Mouse (Mus musculus): ENCODE results near the gene Gm7247. TPM values are rescaled to one million over a fixed set of nuclear protein-coding genes. Genes with fewer than 3 reads are reported as not detected.

Gene Gm7247
- not detected in 2 replicates for polyA plus RNA-seq (2012; rRNA removed)

DNA sequence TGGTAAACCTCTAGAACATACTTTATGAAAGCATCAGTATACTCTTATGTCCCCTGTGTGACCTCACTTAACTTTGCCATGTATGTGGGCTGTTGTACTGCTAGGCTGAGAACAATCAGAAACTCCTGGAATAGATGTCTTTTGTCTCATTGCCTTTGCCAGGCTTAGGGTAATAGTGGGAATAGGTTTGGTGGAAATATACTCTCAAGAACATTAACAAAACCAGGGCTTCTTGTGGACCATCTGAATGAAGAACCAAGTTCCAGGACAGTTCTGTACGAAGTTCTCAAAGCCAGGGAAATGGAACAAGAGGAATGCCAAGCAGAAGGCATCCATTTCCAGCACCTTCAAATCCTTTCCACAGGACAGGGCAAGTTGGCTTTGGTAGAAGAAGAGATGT is at the start of gene Gm7247:
Gm7247 (plus strand) TSS at position 301 of the 400 bp plus-strand sequence.
- H3K36me3 ChIP-seq (ENCODE audit: control insufficient read depth, insufficient read depth, low read length): no peaks in the 10 kb centered on the region
- WGBS: 83% methylated on average over 1 of the region's 1 CpGs
- no peak within 1 kb of the TSS for H3K27ac ChIP-seq (ENCODE audit: insufficient read depth, low read depth, low read length)
- TF ChIP-seq CTCF (conservative IDR thresholded peaks at IDR 0.05; ENCODE audit: insufficient read depth, insufficient read length, low read depth, low read length) (no peak), POLR2A (IDR thresholded peaks at IDR 0.05; ENCODE audit: low read depth, low read length) (no peak)
- no peaks in the 10 kb centered on the region for H3K4me1 ChIP-seq (ENCODE audit: control insufficient read depth, insufficient read depth, low read length)
- DNase-seq: no peak
- no peak within 1 kb of the TSS for H3K4me3 ChIP-seq (ENCODE audit: insufficient read depth, low read depth, low read length)
- H3K27me3 ChIP-seq (replicated peaks; ENCODE audit: control insufficient read depth, insufficient read depth, low read length): peaks cover 1% of the 10 kb centered on the region

GRCm38 (mm10) chr14:51324001-51324400 is 37.6 kb upstream of the Gm7247 start:
- 30% methylated on average over 1 of the region's 1 CpGs for WGBS

DNA sequence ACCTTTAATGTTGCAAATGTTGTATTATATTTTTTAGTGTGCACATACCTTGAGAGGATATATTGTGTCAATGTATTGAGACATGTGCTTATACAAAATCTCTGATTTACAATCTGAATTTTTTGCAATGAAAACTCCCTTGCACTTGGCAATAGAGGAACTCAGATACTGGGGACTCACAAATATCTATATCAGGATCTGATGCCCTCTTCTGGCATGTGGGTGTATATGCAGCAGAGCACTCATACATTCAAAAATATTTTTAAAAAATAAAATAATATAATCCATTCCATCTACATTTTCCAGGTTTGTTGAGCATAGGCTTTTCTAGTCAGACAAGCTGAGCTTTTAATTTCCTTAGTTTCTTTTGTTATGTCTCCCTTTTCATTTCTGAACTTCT is 15.5 kb upstream of the Gm7247 start:
- Histone ChIP-seq H3K27ac (ENCODE audit: insufficient read depth, low read depth, low read length) (no peak overlapping the region), H3K4me1 (ENCODE audit: control insufficient read depth, insufficient read depth, low read length) (no peaks in the 10 kb centered on the region), H3K4me3 (ENCODE audit: insufficient read depth, low read depth, low read length) (no peak overlapping the region), H3K36me3 (ENCODE audit: control insufficient read depth, insufficient read depth, low read length) (no peaks in the 10 kb centered on the region), H3K27me3 (replicated peaks; ENCODE audit: control insufficient read depth, insufficient read depth, low read length) (no peaks in the 10 kb centered on the region)
- TF ChIP-seq POLR2A (IDR thresholded peaks at IDR 0.05; ENCODE audit: low read depth, low read length) (no peak), CTCF (conservative IDR thresholded peaks at IDR 0.05; ENCODE audit: insufficient read depth, insufficient read length, low read depth, low read length) (no peak)
- no peak for DNase-seq

More at GRCm38 (mm10) chr14:51324001-51324400, 37.6 kb upstream of the Gm7247 start:
- Histone ChIP-seq H3K27me3 (replicated peaks; ENCODE audit: control insufficient read depth, insufficient read depth, low read length) (no peaks in the 10 kb centered on the region), H3K4me1 (ENCODE audit: control insufficient read depth, insufficient read depth, low read length) (no peaks in the 10 kb centered on the region), H3K27ac (ENCODE audit: insufficient read depth, low read depth, low read length) (no peak overlapping the region), H3K36me3 (ENCODE audit: control insufficient read depth, insufficient read depth, low read length) (no peaks in the 10 kb centered on the region), H3K4me3 (ENCODE audit: insufficient read depth, low read depth, low read length) (no peak overlapping the region)
- TF ChIP-seq CTCF (conservative IDR thresholded peaks at IDR 0.05; ENCODE audit: insufficient read depth, insufficient read length, low read depth, low read length) (no peak), POLR2A (IDR thresholded peaks at IDR 0.05; ENCODE audit: low read depth, low read length) (no peak)
- no peak for DNase-seq

DNA sequence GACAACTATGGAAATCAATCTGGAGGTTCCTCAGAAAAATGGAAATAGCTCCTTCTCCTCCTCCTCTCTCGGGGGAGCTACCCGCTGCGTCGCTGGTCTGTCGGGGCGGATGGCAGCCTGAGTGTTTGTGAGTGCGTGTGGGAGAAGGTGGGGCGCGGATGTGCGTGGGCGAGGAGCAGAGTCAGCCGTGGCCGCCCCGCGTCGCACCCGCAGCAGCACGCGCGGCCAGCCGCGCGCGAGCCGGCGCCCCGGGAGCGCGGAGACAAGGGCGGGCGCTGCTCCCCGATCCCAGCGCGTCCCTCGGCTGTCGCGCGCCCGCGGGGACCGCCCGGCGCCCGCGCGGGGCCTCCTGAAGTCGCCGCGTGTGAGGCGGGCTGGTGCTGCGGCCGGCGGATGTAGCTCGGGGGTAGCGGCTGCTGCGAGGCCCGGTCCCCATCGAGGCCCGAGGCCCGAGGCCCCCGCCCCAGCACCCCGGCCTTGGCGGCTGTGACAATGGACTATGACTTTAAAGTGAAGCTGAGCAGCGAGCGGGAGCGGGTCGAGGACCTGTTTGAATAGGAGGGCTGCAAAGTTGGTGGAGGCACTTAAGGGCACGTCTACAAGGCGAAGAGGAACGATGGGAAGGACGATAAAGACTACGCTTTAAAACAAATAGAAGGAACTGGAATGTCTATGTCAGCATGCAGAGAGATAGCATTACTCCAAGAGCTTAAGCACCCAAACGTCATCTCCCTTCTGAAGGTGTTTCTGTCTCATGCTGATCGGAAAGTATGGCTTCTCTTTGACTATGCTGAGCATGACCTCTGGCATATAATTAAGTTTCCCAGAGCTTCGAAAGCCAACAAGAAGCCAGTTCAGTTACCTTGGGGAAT is 3.2 kb upstream of the Gm7247 start:
- Histone ChIP-seq H3K27ac (ENCODE audit: insufficient read depth, low read depth, low read length) (no peak overlapping the region), H3K27me3 (replicated peaks; ENCODE audit: control insufficient read depth, insufficient read depth, low read length) (peaks cover 1% of the 10 kb centered on the region), H3K4me3 (ENCODE audit: insufficient read depth, low read depth, low read length) (peak overlapping the region; percentile 11; the same call in 1 of the 2 replicates), H3K4me1 (ENCODE audit: control insufficient read depth, insufficient read depth, low read length) (no peaks in the 10 kb centered on the region), H3K36me3 (ENCODE audit: control insufficient read depth, insufficient read depth, low read length) (no peaks in the 10 kb centered on the region)
- no peak for TF ChIP-seq POLR2A (IDR thresholded peaks at IDR 0.05; ENCODE audit: low read depth, low read length)
- TF ChIP-seq CTCF (conservative IDR thresholded peaks at IDR 0.05; ENCODE audit: insufficient read depth, insufficient read length, low read depth, low read length): no peak
- DNase-seq: no peak
- WGBS: 4% methylated on average over 74 of the region's 75 CpGs

DNA sequence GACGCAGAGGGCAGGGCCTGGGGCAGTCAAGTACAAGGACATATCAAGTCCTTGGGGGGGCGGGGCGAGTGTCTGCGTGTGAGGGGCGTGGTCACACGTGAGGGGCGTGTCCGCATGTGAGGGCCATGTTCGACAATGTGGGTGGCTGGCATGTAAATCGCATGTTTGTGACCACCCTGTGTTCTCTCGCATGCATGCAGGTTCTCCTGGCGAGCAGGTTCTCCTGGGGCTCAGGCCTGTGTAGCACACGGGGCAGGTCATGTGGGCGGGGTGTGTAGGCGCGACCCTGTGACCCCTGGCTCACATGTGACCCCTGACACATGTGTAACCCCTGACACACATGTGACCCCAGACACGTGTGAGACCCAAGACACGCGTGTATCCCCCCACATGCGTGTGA is 21.2 kb downstream of the Gm7247 start:
- Histone ChIP-seq H3K36me3 (ENCODE audit: control insufficient read depth, insufficient read depth, low read length) (no peaks in the 10 kb centered on the region), H3K27ac (ENCODE audit: insufficient read depth, low read depth, low read length) (no peak overlapping the region), H3K27me3 (replicated peaks; ENCODE audit: control insufficient read depth, insufficient read depth, low read length) (no peaks in the 10 kb centered on the region), H3K4me1 (ENCODE audit: control insufficient read depth, insufficient read depth, low read length) (no peaks in the 10 kb centered on the region), H3K4me3 (ENCODE audit: insufficient read depth, low read depth, low read length) (no peak overlapping the region)
- no peak for DNase-seq
- 98% methylated on average over 20 of the region's 20 CpGs for WGBS
- no peak for TF ChIP-seq CTCF (conservative IDR thresholded peaks at IDR 0.05; ENCODE audit: insufficient read depth, insufficient read length, low read depth, low read length)
- TF ChIP-seq POLR2A (IDR thresholded peaks at IDR 0.05; ENCODE audit: low read depth, low read length): no peak

DNA sequence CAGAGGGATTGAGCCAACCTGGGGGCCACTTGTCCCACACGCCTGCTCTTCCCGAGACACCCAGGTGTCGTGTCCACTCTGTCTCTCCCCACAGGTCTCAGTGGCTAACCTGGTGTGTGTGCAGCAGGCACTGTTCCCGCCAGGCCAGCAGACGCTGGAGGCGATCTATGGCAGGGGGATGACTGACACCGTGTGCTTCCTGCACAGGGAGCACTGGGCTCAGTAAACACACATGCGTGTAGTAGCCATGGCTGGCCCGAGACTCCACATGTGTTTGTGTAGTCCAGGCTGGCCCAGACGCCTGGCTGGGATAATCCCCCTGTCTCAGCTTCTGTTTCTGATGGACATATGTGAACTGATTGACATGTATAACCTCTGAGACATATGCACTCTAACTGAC is 22.8 kb downstream of the Gm7247 start:
- no peak for DNase-seq
- Histone ChIP-seq H3K4me3 (ENCODE audit: insufficient read depth, low read depth, low read length) (no peak overlapping the region), H3K27ac (ENCODE audit: insufficient read depth, low read depth, low read length) (no peak overlapping the region), H3K36me3 (ENCODE audit: control insufficient read depth, insufficient read depth, low read length) (no peaks in the 10 kb centered on the region), H3K27me3 (replicated peaks; ENCODE audit: control insufficient read depth, insufficient read depth, low read length) (no peaks in the 10 kb centered on the region), H3K4me1 (ENCODE audit: control insufficient read depth, insufficient read depth, low read length) (no peaks in the 10 kb centered on the region)
- 97% methylated on average over 10 of the region's 10 CpGs for WGBS
- TF ChIP-seq CTCF (conservative IDR thresholded peaks at IDR 0.05; ENCODE audit: insufficient read depth, insufficient read length, low read depth, low read length) (no peak), POLR2A (IDR thresholded peaks at IDR 0.05; ENCODE audit: low read depth, low read length) (no peak)

DNA sequence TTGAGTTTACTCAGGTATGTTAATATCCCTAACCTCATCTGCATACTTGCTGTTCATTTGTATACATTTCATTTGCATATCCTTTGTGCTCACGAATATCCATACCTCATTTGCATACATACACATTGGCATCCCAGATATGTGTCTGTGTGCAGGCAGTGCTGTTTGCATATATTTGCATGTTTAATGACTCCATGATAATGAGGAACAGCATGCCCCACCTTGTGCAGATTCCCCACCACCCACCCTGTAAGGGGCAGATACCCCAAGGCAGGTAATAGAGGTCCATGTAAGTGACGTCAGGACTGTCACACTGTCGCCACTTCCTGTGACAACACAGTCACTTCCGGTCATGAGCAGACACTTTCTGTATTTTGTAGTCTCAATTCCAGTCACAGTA is 24.2 kb downstream of the Gm7247 start:
- Histone ChIP-seq H3K27me3 (replicated peaks; ENCODE audit: control insufficient read depth, insufficient read depth, low read length) (no peaks in the 10 kb centered on the region), H3K27ac (ENCODE audit: insufficient read depth, low read depth, low read length) (no peak overlapping the region), H3K36me3 (ENCODE audit: control insufficient read depth, insufficient read depth, low read length) (no peaks in the 10 kb centered on the region), H3K4me1 (ENCODE audit: control insufficient read depth, insufficient read depth, low read length) (no peaks in the 10 kb centered on the region), H3K4me3 (ENCODE audit: insufficient read depth, low read depth, low read length) (no peak overlapping the region)
- TF ChIP-seq CTCF (conservative IDR thresholded peaks at IDR 0.05; ENCODE audit: insufficient read depth, insufficient read length, low read depth, low read length): no peak
- no peak for TF ChIP-seq POLR2A (IDR thresholded peaks at IDR 0.05; ENCODE audit: low read depth, low read length)
- no peak for DNase-seq
- WGBS: 82% methylated on average over 4 of the region's 4 CpGs
